Mouse (Mus musculus): ENCODE data around the gene Dpp6.

DNA sequence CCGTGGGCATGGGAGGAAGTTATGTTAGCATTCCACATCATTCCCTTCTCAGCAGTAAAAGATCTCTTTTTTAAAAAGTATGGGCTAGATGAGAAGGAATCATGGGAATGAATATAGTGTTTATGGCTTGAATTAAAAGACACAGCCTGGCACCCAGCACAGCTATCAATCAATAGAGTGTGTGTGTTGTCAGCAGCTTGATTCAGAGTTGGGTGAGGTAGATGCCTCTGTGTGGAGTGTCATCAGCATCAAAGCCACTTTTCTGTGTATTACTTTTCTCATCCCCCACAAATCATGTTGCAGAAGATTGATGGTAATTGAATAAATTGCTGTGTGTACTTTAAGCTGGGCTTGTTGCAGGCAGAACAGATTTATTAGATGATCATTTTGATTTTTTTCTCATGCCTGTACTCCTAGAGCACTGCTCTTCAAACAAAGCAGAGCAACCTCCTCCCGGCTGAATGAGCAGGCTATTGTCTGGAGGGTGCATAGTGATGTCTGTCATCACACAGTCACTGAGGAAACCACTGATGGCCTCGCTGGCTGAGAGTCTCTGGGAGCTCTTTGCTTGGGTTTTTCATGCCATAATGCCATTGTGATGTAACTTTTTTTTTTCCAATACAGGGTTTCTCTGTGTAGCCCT, 201.4 kb downstream of the Dpp6 start:
- TF ChIP-seq CTCF (IDR thresholded peaks at IDR 0.05): no peak
- TF ChIP-seq POLR2A (IDR thresholded peaks at IDR 0.05; ENCODE audit: insufficient read depth, low read depth, low read length): no peak
